8 mouse cellular contexts compared by ENCODE assay signal in genomic region chr11:77215483-77215882, GRCm38 (mm10). TPM values are rescaled to one million over a fixed set of nuclear protein-coding genes. Genes with fewer than 3 reads are reported as not detected.
DNase-seq lines count a peak whose midpoint lies in the region; ATAC-seq lines count a peak whose summit lies in the region.

No protein-coding gene starts in this region.

- WGBS in kidney, embryonic 15.5 days = under 1% methylated on average over 11 of the region's 11 CpGs

- peaks cover 16% of the 10 kb centered on the region for H3K4me1 ChIP-seq in kidney, embryonic 15.5 days

- peak overlapping the region; percentile 97 for H3K27ac ChIP-seq in kidney, embryonic 15.5 days

- peak; percentile 47; the same call in 1 of the 2 replicates for ATAC-seq in kidney, embryonic 15.5 days (replicated peaks; ENCODE audit: low FRiP score)
- peak; percentile 20; the same call in 1 of the 2 replicates for ATAC-seq in megakaryocyte-erythroid progenitor cell, adult 5-6 weeks (replicated peaks; ENCODE audit: low FRiP score, low TSS enrichment, poor library complexity, severe bottlenecking)

- no peaks in the 10 kb centered on the region for H3K9me3 ChIP-seq in kidney, embryonic 15.5 days (replicated peaks)

- H3K9ac ChIP-seq in kidney, embryonic 15.5 days = peak overlapping the region; percentile 76

- H3K27me3 ChIP-seq in kidney, embryonic 15.5 days = no peaks in the 10 kb centered on the region

- H3K36me3 ChIP-seq in kidney, embryonic 15.5 days = no peaks in the 10 kb centered on the region

- DNase-seq in kidney, adult 18-20 months = no peak
- peak; percentile 31 for DNase-seq in WW6 (ENCODE audit: low read depth, low spot score)
- peak; percentile 35 for DNase-seq in forelimb bud, embryonic 11.5 days (ENCODE audit: low read depth, low spot score)
- no peak for DNase-seq in urinary bladder, postnatal 14 days (ENCODE audit: low spot score)
- DNase-seq in B cell, adult 2 months = no peak
- DNase-seq in left cerebral cortex, postnatal 10 days (ENCODE audit: extremely low spot score in 1 of 2, low spot score in 2 of 2) = no peak

- H3K4me3 ChIP-seq in kidney, embryonic 15.5 days (replicated peaks) = peak overlapping the region; percentile 77

- peak overlapping the region; percentile 86 for H3K4me2 ChIP-seq in kidney, embryonic 15.5 days

- intact Hi-C loops in left cerebral cortex, postnatal 10 days (cut with DNase I) = loop anchor here (2.0 to 5.0 kb wide), 2 partner anchors 93 to 227 kb away; no protein-coding TSS in a partner anchor

RNA-seq across cellular contexts. Expression of gene Ssh2, which starts 0.6 kb away (rescaled TPM):
- 8.1 and 9.1 TPM in 2 replicates for polyA plus RNA-seq in kidney, embryonic 15.5 days (2015; fragmentation: Nextera tagmentation; extraction: Ambion mirVana)
- total RNA-seq in megakaryocyte-erythroid progenitor cell, adult 5-6 weeks (2014; fragmentation: Nextera tagmentation) = 19.7 and 19.8 TPM in 2 replicates
- 11.2 and 11.9 TPM in 2 replicates for total RNA-seq in megakaryocyte-erythroid progenitor cell, adult 5-6 weeks (2017)
- total RNA-seq in left cerebral cortex, postnatal 10 days (2021) = 10 to 100 TPM; 46.9 to 49.6 TPM

RNA-seq across cellular contexts. Expression of gene Efcab5, which starts 26.7 kb away (rescaled TPM):
- polyA plus RNA-seq in kidney, embryonic 15.5 days (2015; fragmentation: Nextera tagmentation; extraction: Ambion mirVana) = 0.08 and 0.18 TPM in 2 replicates
- total RNA-seq in megakaryocyte-erythroid progenitor cell, adult 5-6 weeks (2014; fragmentation: Nextera tagmentation) = 0.59 and 0.92 TPM in 2 replicates
- 0.66 and 2.4 TPM in 2 replicates for total RNA-seq in megakaryocyte-erythroid progenitor cell, adult 5-6 weeks (2017)
- 1 to 10 TPM; 2.1 to 2.2 TPM for total RNA-seq in left cerebral cortex, postnatal 10 days (2021)

Comparison
In these comparisons a context has a peak if more than half of its experiments do, and no peak if none do; other contexts are left out.
1. DNase-seq: peak in WW6 (single experiment) and forelimb bud, embryonic 11.5 days (single experiment); none in kidney, adult 18-20 months (single experiment), urinary bladder, postnatal 14 days (single experiment), B cell, adult 2 months (0 of 2) and left cerebral cortex, postnatal 10 days (0 of 2).